Mouse (Mus musculus) layer of hippocampus, adult 11-12 months (tissue): ENCODE data around the gene Trdmt1.

Experiments used
- DNase-seq: peaks from one replicate; pipeline ENCODE4 v3.0.0; 2022; ENCODE audit warnings: low spot score

Trdmt1 gene

GRCm38 (mm10) chr2:13499196-13499595 is 45.3 kb downstream of the Trdmt1 start:
- DNase-seq: no peak

- no peak for DNase-seq
Measured at GRCm38 (mm10) chr2:13496087-13496486, 48.4 kb downstream of the Trdmt1 start.

- no peak for DNase-seq
Measured at GRCm38 (mm10) chr2:13492927-13493326, 51.5 kb downstream of the Trdmt1 start.

DNA sequence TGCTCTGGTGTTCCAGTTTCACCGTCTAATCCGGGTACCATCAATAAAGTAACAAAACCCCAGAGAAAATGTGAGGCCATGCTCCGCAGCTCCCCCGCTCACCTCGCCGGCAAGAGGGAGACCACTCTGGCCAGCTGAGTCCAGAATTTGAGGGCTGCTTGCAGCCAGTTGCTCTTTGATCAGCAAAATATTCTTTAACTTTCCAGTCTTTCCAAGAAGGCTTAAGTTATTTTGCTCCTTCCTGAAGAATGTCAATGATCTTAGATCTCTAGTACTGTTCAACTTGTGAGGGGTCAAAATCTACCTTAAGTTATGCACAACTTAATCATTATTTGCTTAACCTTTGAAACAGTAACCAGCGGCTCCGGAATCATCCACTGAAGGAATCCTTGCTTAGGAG is 52.7 kb downstream of the Trdmt1 start, which contains the start of gene Cubn:
TSS of gene Cubn (minus strand) at position 80 of the 400 bp plus-strand sequence.
- DNase-seq: no peak

DNA sequence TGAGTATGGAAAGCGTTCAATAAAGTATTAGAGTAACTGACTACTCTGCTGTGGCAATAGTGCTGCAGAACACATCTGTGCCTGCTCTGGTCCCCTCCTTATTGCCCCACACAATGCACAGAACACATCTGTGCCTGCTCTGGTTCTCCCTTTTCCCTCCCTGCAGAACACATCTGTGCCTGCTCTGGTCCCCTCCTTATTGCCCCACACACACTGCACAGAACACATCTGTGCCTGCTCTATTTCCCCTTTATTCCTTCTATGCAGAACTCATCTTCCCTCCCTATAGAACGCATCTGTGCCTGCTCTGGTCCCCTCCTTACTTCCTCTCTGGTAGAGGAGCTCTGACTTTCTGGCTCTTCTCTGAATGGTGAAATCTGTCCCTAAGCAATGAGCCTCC is 54.0 kb downstream of the Trdmt1 start:
- DNase-seq: no peak

DNA sequence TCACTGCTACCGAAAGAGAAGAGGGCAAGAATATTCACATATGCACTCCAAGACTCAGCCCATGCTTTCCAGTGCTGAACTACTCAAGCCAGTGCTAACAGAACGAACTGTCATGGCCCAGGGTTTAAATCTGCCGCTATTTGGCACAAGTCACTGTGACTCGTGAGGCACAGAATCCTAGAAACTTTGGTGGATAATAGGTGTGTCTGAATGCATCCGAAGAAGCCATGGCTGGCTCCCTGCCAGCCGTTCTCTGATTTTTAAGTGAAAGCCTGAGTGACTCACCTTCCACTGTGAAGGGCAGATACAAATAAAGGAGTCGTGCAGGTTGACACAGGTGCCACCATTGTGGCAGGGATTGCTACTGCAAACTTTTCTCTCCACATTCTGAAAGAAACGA is 58.0 kb downstream of the Trdmt1 start:
- DNase-seq: no peak

DNA sequence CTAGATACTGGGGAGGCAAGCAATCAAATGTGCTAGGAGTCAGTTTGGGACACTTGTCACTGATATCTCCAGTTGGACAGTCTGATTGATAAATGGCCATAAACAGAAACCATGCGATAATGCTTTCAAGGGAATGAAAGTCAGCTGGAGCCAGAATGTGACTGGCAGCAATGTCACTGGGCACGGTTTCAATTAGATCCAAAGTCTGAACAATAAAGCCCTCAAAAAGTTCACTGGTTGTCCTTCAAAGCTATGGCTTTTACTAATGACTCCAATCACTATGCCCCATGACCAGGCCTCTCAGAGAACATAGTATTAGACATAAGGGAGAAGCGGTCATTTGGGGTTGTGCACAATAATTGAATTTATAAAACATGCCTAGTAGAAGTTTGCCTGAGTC is 59.9 kb downstream of the Trdmt1 start:
- no peak for DNase-seq

DNA sequence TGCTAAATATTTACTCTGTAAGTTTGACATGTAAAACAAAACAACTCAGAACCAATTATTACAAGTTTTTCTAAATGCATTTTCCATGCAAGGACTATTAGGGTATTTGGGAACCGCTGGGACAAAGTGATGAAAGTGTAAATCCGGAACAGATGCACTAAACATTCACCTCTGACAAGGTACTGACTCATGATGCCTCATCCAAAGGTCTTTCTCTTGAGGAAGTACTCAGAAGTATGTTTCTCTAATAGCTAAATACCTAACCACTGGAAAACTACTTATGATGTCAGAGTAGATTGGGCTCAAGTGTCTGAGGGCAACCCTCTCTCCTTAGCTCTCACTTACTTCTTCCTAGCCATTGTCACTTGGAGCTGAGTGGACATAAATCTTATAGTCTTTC is 63.7 kb downstream of the Trdmt1 start:
- no peak for DNase-seq

GRCm38 (mm10) chr2:13479165-13479564 is 65.3 kb downstream of the Trdmt1 start:
- DNase-seq: no peak

DNA sequence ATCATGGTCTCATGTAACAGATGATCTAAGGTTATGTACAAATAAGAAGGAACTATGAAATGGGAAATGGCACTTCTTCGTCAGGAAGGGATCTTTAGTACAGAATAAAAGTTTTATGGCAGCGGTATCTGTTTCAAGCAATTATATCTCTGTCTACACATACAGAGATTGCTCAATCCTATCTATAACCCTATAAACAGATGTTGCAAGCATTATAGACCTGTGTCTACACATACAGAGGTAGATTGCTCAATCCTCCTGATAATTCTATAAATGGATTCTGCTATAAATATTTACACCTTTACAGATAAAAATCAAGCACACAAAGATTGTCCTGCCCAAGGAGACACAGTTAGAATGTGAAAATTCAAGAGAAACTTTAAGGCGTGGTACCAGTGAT is 74.4 kb downstream of the Trdmt1 start:
- no peak for DNase-seq

GRCm38 (mm10) chr2:13469641-13470040 is 74.8 kb downstream of the Trdmt1 start:
- DNase-seq: no peak

DNA sequence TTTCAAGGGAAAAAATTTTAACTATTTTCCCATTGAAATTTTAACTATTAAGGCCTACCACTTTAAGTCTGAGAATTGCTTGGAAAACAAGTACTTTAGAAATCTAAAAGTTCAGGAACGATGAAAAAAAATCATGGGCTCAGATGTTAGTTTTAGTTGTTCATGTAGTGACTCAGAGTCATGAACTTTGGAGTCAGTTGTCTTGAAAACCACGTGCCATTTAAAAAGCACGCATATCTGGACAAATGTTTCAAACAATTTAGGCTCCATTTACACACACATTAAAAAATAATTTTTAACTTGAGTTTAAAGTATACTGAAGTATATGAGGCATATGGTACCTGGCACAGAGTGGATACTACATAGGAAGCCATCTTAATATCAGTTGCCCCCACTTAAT is 77.8 kb downstream of the Trdmt1 start:
- no peak for DNase-seq
